Mouse (Mus musculus): ENCODE results near the gene Eif1.
A peak's percentile ranks its signal among the peaks of the same experiment; 100 is the strongest.
"Not testable (repeated sequence)": the region's sequence is repeated elsewhere in the genome, so short reads cannot be mapped to it uniquely, and the experiment has no call there.

Gene Eif1

GRCm38 (mm10) chr11:100319492-100320171, at the start of gene Eif1:
Gene Eif1 (plus strand): TSS chr11:100319885.
- DNase-seq (ENCODE audit: low read depth): peak; percentile 100

- no peak for DNase-seq (ENCODE audit: low read depth)
These were observed 47.8 kb upstream of the Eif1 start for GRCm38 (mm10) chr11:100271878-100272277.

- DNase-seq (ENCODE audit: low read depth): no peak
These were observed 45.0 kb upstream of the Eif1 start for GRCm38 (mm10) chr11:100274719-100275118.

GRCm38 (mm10) chr11:100275466-100275865, 44.2 kb upstream of the Eif1 start:
- no peak for DNase-seq (ENCODE audit: low read depth)

GRCm38 (mm10) chr11:100277726-100278480, 41.8 kb upstream of the Eif1 start:
- DNase-seq (ENCODE audit: low read depth): no peak

- no peak for DNase-seq (ENCODE audit: low read depth)
These were observed 40.9 kb upstream of the Eif1 start for GRCm38 (mm10) chr11:100278759-100279158.

- DNase-seq (ENCODE audit: low read depth): peak; percentile 93
These were observed 37.8 kb upstream of the Eif1 start for GRCm38 (mm10) chr11:100281596-100282544.

- peak; percentile 88 for DNase-seq (ENCODE audit: low read depth)
These were observed 37.1 kb upstream of the Eif1 start for GRCm38 (mm10) chr11:100282549-100282948.

GRCm38 (mm10) chr11:100284988-100285387, 34.7 kb upstream of the Eif1 start:
- DNase-seq (ENCODE audit: low read depth): no peak

- peak; percentile 91 for DNase-seq (ENCODE audit: low read depth)
These were observed 32.7 kb upstream of the Eif1 start for GRCm38 (mm10) chr11:100287024-100287423.

GRCm38 (mm10) chr11:100288942-100289341, 30.7 kb upstream of the Eif1 start:
- peak; percentile 57 for DNase-seq (ENCODE audit: low read depth)

GRCm38 (mm10) chr11:100290235-100290634, 29.4 kb upstream of the Eif1 start:
- peak; percentile 74 for DNase-seq (ENCODE audit: low read depth)

- DNase-seq (ENCODE audit: low read depth): no peak
These were observed 26.8 kb upstream of the Eif1 start for GRCm38 (mm10) chr11:100292884-100293283.

- peak; percentile 92 for DNase-seq (ENCODE audit: low read depth)
These were observed 24.4 kb upstream of the Eif1 start for GRCm38 (mm10) chr11:100295308-100295707.

- peak; percentile 37 for DNase-seq (ENCODE audit: low read depth)
These were observed 21.9 kb upstream of the Eif1 start for GRCm38 (mm10) chr11:100297801-100298200.

GRCm38 (mm10) chr11:100298274-100299036, 21.2 kb upstream of the Eif1 start:
- peak; percentile 90 for DNase-seq (ENCODE audit: low read depth)

- peak; percentile 81 for DNase-seq (ENCODE audit: low read depth)
These were observed 19.4 kb upstream of the Eif1 start for GRCm38 (mm10) chr11:100300293-100300692.

- no peak for DNase-seq (ENCODE audit: low read depth)
These were observed 18.4 kb upstream of the Eif1 start for GRCm38 (mm10) chr11:100301292-100301691.

- no peak for DNase-seq (ENCODE audit: low read depth)
These were observed 11.8 kb upstream of the Eif1 start for GRCm38 (mm10) chr11:100307900-100308299.

GRCm38 (mm10) chr11:100308672-100309071, 11.0 kb upstream of the Eif1 start:
- DNase-seq (ENCODE audit: low read depth): not testable (repeated sequence)

GRCm38 (mm10) chr11:100311656-100312055, 8.0 kb upstream of the Eif1 start:
- no peak for DNase-seq (ENCODE audit: low read depth)

Measured in NIH3T3 (cell line).